Mouse (Mus musculus): ENCODE measurements around the gene 2200002D01Rik. TPM values are rescaled to one million over a fixed set of nuclear protein-coding genes. Genes with fewer than 3 reads are reported as not detected.

2200002D01Rik gene
- total RNA-seq (2021) (1 to 10 TPM; 2.3 to 4.2 TPM), polyA plus RNA-seq (2012; rRNA removed) (2.5 TPM in 2 replicates)
- long read RNA-seq, partial matches to known transcripts = 0 of 2 reads
- long read RNA-seq, other reads (novel, unspliced or antisense) = 0 of 2 reads

GRCm38 (mm10) chr7:29248261-29248841, at the start of gene 2200002D01Rik:
Gene 2200002D01Rik, minus strand, starts transcription at chr7:29248466.
- DNase-seq = peak; percentile 74

DNA sequence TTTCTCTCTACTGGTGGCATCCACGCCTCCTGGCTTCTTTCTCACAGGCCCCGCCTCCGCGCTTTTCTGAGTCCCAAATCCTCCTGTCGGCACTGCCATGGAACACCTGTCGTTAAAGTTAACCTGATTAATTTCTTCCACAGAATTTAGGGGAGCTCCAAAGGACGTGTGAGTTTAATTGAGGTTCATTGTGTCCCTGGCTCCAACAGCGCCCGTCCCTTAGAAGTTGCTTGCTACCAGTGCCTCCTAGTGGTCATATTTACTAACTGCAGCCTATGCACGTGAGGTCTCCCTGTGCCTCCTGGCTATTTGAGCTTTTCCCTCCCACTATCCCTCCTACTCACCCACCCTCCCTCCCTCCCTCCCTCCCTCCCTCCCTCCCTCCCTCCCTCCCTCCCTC, 48.7 kb upstream of the 2200002D01Rik start:
- peak; percentile 64 for DNase-seq

DNA sequence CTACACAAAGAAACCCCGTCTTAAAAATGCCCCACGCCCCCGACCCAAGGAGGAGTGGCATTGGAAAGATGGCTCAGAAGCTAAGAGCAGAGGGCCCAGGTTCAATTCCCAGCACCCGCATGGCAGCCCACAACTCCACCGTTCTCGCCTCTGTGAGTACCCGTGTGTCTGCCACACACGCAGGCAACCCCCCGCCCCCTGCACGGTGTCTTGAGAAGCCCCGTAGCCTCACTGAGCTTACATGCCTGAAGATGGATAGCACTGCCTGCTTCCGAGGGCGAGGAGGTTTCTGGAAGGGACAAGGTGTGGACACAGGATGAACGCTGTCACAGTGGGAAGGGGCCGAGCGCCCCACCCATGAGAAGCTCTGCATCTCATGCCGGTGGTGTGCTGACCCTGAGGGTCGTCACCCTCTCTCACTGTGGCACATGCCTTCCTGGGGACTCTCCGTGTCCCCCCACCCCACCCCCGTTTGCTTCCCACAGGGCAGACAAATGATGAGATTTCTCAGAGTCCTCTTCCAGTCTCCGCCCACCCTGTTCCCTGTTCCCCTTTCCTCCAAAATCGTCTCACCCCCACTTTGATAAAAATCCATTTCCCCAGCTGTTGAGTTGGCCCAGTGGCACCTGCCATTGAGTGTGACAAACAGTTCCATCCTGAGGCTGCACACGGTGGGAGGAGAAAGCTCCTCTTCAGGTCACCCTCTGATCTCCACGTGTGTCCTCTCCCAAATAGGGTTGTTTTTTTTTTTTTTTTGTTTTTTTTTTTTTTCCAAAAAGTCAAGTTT, 47.8 kb upstream of the 2200002D01Rik start:
- DNase-seq = no peak

DNA sequence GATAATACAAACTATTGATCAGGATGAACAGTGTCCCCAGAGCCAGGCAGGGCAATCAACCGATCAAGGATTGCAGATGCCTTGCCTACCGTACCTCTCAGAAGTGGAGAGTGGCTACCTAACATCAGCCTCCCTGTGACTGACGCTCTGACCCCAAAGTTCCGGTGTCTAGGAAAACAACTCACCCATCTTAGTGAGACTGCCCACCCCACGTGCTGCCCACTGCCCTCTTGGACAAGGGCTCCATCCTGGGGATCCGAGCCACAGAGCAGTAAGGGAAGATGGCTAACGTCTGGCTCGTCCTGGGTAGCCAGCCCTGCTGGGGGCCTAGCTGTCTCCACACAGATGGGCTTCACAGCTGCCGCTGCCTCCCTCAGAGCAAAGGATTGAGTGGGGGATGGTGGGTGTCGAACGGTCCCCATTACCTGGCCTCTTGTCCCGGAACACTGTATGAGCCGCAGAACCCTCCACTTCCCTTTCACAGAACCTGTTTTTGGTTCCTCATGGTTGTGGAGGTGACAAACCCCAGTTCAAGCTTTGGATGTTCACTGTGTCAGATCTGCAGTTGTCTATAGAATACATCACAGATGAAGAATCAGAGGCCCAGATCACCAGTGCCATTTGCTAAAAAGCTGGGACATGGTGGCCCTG, 46.0 kb upstream of the 2200002D01Rik start:
- no peak for DNase-seq

DNA sequence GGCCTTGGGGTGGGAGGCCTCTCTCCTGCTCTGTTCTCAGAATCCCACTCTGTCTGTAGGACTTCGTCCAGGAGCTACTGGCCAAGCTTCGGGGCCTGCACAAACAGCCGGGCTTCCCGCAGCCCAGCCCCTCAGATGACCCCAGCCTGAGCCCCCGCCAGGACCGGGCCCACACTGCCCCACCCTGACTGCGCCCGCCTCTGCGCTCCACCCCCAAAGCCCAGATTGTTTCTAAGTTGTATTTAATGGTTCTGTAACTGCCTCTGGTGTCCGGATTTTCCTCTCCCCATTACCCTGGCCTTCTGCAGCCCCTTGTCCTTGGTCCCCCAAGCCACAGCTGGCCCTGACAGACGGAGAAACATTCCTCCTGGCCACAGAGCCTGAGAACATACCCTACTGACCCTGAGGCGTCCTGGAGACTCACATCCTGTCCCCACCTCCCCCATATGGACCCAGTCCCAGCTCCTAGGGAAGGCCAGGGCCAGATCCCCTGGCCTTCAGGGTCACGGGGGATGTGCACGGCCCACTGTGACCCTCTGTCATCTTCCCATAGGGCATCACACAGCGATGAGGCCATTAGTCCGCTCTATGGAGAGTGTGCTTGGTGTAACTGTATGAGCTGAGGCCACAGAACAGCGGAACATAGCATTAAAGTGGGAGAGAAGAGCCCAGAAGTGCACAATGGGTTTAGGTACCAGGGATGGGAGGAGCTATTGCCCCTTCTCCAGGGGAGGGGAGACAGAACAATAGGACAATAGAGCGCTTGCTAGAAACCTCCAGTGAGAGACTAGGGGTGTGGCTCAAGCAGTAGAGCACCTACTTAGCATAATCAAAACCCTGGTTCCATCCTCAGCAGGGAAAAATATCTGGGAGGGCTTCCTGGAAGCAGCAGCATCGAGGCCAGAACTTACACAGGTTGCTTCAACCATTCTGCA, 45.1 kb upstream of the 2200002D01Rik start:
- no peak for DNase-seq

DNA sequence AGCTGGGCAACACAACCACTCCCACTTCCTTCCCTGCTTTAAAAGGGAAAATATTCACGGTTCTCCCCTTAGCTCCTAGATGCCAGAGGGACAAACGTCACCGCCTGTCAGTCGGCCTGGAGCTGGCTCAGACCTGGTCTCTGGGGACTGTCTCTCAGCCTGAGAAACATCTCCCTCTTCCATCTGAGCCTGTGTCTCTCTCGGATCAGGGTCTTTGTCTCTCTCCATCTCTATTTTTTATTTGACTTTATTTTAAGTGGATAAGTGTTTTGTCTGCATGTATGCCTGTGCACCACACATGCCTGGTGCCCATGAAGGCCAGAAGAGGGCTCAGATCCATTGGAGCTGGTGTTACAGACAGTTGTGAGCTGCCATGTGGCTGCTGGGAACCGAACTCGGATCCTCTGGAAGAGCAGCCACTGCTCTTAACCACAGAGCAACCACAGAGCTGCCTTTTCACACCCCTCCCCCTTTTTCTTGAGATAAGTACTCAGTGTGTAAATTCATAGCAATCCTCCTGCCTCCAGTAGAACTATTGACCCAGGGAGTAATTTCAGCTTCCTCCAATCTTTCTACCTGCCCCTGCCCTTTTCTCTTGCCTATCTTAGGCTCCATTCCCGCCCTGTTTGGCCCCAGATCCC, 44.3 kb upstream of the 2200002D01Rik start:
- DNase-seq = no peak

- DNase-seq = no peak
Observed at GRCm38 (mm10) chr7:29291616-29292457, 43.6 kb upstream of the 2200002D01Rik start.

GRCm38 (mm10) chr7:29290691-29291485, 42.6 kb upstream of the 2200002D01Rik start:
- no peak for DNase-seq

DNA sequence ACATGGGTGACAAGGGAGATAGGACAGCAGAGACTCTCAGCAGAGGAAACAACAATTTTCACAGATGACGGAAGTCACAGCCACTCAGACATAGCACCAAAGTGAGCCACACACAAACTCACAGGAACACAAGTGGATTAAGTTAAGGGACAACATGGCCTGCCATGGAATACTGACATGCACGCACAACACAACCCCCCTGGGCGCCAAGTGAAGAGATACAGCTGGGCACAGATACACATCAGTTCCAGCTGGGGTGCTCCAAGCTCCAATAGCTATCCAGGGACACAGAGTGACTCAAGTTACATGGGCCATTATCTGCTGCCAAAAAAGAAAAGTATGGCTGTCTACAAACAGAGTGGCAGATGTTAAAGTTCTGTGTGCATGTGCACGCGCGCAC, 41.6 kb upstream of the 2200002D01Rik start:
- no peak for DNase-seq

GRCm38 (mm10) chr7:29288942-29289638, 40.8 kb upstream of the 2200002D01Rik start, which contains the start of gene Ppp1r14a:
Gene Ppp1r14a, plus strand, starts transcription at chr7:29289308.
- peak; percentile 66 for DNase-seq

DNA sequence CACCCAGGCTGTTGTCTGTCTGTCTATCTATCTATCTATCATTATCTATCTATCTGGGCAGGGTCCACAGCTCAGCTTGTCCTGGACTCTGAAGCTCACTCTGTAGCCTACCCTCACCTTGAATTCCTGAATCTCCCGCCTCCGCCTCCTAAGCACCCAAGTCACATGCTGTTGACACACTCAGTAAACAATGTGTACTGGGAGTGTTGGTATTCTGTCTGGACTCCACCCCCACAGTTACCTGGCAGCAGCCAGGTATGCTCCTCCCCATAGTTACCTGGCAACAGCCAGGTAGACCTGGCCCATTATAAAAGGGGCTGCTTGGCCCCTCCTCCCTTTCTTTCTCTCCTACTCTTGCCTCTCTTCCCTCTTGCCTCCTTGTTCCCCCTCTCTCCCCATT, 39.8 kb upstream of the 2200002D01Rik start:
- no peak for DNase-seq

DNA sequence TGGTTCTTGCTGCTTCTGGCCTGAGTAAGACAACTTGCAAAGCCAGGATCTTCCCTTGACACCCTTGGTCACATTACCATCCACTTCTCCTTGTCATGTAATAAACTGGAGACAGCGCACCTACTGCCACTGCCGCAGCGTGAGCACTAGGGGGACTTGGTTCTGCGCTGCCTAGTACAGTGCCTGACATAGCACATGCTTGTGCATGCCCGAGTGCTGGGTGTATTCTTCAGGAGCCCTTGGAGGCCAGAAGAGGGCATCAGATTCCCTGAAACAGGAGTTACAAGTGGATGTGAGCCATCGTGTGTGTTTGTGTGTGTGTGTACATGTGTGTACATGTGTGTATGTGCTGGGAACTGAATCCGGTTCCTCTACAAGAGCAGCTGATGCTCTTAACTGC, 39.2 kb upstream of the 2200002D01Rik start:
- no peak for DNase-seq

- no peak for DNase-seq
Observed at GRCm38 (mm10) chr7:29284523-29284922, 36.3 kb upstream of the 2200002D01Rik start.

DNA sequence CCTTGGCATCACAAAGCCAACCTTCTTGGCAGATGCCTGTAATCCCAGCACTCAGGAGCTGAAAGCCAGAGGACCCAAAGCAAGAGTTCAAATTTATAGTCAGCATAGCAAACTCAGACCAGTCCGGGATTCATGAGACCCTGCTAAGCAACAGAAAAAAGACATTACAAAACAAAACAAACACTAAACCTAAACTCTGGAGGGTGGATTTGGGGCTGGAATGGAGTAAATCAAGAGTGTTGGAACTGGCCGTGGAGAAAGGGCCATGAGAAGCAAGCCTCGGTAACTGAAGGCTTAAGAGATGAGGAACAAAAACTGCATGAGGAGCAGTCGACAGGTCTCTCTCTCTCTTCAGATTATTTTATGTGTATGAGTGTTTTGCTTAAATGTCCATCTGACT, 35.6 kb upstream of the 2200002D01Rik start:
- no peak for DNase-seq

GRCm38 (mm10) chr7:29282074-29282554, 33.8 kb upstream of the 2200002D01Rik start:
- DNase-seq = no peak

DNA sequence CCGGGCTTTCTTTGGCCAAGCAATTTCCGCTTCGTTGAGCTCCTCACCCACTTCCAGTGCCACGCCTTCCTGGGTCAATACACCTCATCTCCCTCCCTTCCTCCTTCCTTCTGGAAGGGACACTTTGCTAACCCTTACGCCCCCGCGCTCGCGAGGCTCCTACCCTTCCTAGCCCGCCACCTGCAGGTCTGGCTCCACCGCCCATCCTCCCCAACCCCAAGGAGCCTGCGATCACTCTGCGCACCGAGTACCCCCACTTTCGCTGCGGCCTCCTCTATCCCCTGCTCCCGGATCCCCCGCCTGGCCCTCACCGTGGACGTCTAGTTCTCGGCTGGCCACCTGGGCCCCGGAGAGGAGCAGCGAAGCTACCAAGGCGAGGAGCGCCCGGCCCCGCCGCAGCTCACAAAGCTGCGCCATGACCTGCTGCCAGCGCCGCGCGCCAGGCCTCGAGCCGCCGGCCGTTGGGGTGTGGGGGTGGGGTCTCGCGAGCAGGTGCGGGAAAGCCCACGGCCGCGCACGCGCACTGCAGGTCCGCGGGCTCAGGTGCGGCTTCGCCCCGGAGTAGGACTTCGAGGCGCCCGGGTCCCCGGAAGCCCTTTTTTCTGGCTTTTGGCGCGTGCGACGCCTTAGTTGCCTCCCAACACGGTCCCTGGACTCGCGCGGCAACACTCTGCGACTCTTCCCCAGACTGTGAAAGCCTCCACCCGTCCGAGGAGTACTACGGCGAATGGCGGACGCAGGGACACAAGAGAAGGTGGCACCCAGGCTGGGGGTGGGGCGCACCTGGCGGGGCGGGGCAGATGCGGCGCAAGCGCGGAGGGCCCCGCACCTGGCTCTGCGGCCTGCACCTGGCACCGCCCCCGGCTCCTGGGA, 33.2 kb upstream of the 2200002D01Rik start, which contains the start of gene Spint2:
Spint2 (minus strand) TSS at position 712 of the 873 bp plus-strand sequence.
- peak; percentile 86 for DNase-seq

DNA sequence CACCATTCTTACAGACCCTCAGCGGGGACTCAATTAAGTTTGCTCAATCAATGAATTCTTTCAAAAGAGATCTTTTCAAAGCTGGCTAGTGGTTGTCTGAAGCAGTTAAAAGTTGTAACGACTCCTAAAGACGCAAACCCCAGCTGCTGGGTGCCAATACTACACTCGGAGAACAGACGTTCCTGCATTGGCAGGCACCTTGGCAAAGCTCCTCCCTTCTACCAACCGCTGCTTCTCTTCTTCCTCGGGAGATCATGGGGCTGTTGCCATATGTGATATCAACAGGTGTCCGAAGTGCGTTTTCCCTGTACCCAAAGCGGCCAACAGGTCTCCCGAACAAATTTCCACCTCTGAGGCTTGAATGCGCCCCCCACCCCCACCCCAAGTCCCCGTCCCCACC, 32.5 kb upstream of the 2200002D01Rik start:
- DNase-seq = no peak

Measured in adrenal gland, adult 2 months (tissue).